Mouse (Mus musculus) kidney, embryonic 16.5 days (tissue): Measurements from ENCODE around the gene Cox8b. TPM values are rescaled to one million over a fixed set of nuclear protein-coding genes. Genes with fewer than 3 reads are reported as not detected.

ENCODE experiments used
- ATAC-seq: fragments of 200-750 bp; cut with Nextera tagmentation; 2 replicates; pipeline ENCODE4 v1.8.0; 2017; ENCODE audit warnings: moderate TSS enrichment; ENCODE audit not compliant: low FRiP score, low TSS enrichment
- H3K27ac ChIP-seq: fragments of 300-500 bp; sonication (generic); 2 replicates; pipeline ENCODE4 v1.5.1; 2014; ENCODE audit warnings: low read length
- H3K27me3 ChIP-seq: fragments of 300-500 bp; sonication (generic); 2 replicates; pipeline ENCODE4 v1.6.1; 2014; ENCODE audit warnings: low read length, control low read depth, mixed read lengths; ENCODE audit not compliant: insufficient read depth
- H3K36me3 ChIP-seq: fragments of 300-500 bp; sonication (generic); 2 replicates; pipeline ENCODE4 v1.6.1; 2014; ENCODE audit warnings: low read length, control low read depth, mixed read lengths; ENCODE audit not compliant: insufficient read depth
- H3K4me1 ChIP-seq: fragments of 300-500 bp; sonication (generic); 2 replicates; pipeline ENCODE4 v1.6.1; 2014; ENCODE audit warnings: low read length, control low read depth, mixed read lengths; ENCODE audit not compliant: insufficient read depth
- H3K4me2 ChIP-seq: fragments of 300-500 bp; sonication (generic); replicated peaks from 2 replicates; pipeline ENCODE4 v1.6.1; 2014; ENCODE audit warnings: low read depth, low read length
- H3K4me3 ChIP-seq: fragments of 300-500 bp; sonication (generic); 2 replicates; pipeline ENCODE4 v1.5.1; 2014; ENCODE audit warnings: mild to moderate bottlenecking, low read length
- H3K9ac ChIP-seq: fragments of 300-500 bp; sonication (generic); replicated peaks from 2 replicates; pipeline ENCODE4 v1.6.1; 2014; ENCODE audit warnings: low read length
- H3K9me3 ChIP-seq: fragments of 300-500 bp; sonication (generic); 2 replicates; pipeline ENCODE4 v1.6.1; 2016; ENCODE audit warnings: low read length, control low read depth
- WGBS: fragments of 180-500 bp; shearing (Covaris S2); extraction: QIAGEN DNeasy Blood & Tissue Kit; methylation state at CpG from one replicate; pipeline ENCODE4 v1.1.7; 2014; 5-methylcytosine and 5-hydroxymethylcytosine counted together
- polyA plus RNA-seq: library from polyadenylated mRNA; unstranded; fragments of >200 nt; fragmentation: Nextera tagmentation; extraction: Ambion mirVana; gene quantifications from 2 replicates; pipeline ENCODE4 v1.2.1, GENCODE M21; 2015

Cox8b gene
- polyA plus RNA-seq: 1.4 and 2.6 TPM in 2 replicates

GRCm38 (mm10) chr7:140900220-140900619 is at the start of gene Cox8b:
Cox8b (minus strand) TSS chr7:140900446.
- H3K4me3 ChIP-seq: no peak within 1 kb of the TSS
- H3K27ac ChIP-seq: no peak within 1 kb of the TSS
- H3K9ac ChIP-seq: no peak within 1 kb of the TSS; the same call in 1 of the 2 replicates
- H3K4me2 ChIP-seq: no peak within 1 kb of the TSS
- no peak for ATAC-seq
- H3K27me3 ChIP-seq: no peaks in the 10 kb centered on the region
- H3K9me3 ChIP-seq: no peaks in the 10 kb centered on the region
- peaks cover 31% of the 10 kb centered on the region for H3K36me3 ChIP-seq
- 51% methylated on average over 10 of the region's 10 CpGs for WGBS
- H3K4me1 ChIP-seq: peaks cover 4% of the 10 kb centered on the region; the same call in 1 of the 2 replicates

DNA sequence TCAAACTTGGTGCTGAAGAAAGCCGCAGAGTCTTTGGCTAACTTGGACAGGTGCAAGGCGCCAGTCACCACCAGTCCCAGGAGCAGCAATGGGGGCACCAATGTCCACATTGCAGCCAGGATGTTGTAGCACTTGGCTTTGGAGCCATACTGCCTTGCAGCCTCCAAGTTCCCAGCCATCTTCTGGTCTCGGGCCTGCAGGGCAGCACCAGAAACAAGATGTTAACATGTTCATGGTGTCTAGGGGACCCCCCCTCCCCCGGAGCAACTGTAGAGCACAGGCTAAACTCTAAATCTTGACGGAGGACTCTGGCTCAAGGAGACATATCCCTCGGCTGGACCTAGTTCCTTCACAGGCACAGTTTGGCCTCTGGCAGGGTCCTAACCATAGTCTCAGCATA is 49.0 kb upstream of the Cox8b start:
- peaks cover 34% of the 10 kb centered on the region for H3K36me3 ChIP-seq
- peaks cover 33% of the 10 kb centered on the region for H3K4me1 ChIP-seq
- no peak for ATAC-seq
- no peak overlapping the region for H3K9ac ChIP-seq
- H3K4me3 ChIP-seq: no peak overlapping the region
- H3K9me3 ChIP-seq: no peaks in the 10 kb centered on the region
- H3K4me2 ChIP-seq: no peak overlapping the region
- H3K27ac ChIP-seq: no peak overlapping the region
- 85% methylated on average over 6 of the region's 6 CpGs for WGBS
- no peaks in the 10 kb centered on the region for H3K27me3 ChIP-seq

DNA sequence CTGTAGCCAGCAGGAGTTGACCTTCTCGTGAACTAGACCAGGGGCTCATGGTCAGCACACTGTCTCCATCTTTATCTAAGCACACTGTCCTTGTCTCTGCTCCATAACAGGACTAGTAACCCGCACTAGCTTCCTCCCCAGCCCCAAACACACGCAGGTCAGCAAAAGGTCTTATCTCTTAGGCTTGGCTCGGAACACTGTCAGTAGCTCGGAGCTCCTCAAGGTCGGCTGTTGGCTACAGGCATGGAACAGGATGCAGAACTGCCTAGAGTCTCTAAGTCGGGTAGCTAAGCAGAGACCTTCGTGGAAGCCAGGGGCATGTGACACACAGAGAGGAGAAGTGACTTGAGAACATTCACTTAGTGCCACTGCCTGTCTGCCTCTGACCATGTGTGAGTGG is 47.9 kb upstream of the Cox8b start:
- H3K4me1 ChIP-seq: peaks cover 23% of the 10 kb centered on the region
- H3K9me3 ChIP-seq: no peaks in the 10 kb centered on the region
- no peaks in the 10 kb centered on the region for H3K27me3 ChIP-seq
- no peak overlapping the region for H3K9ac ChIP-seq
- no peak overlapping the region for H3K27ac ChIP-seq
- no peak for ATAC-seq
- peaks cover 34% of the 10 kb centered on the region for H3K36me3 ChIP-seq
- H3K4me3 ChIP-seq: no peak overlapping the region
- WGBS: 82% methylated on average over 8 of the region's 8 CpGs
- H3K4me2 ChIP-seq: no peak overlapping the region

DNA sequence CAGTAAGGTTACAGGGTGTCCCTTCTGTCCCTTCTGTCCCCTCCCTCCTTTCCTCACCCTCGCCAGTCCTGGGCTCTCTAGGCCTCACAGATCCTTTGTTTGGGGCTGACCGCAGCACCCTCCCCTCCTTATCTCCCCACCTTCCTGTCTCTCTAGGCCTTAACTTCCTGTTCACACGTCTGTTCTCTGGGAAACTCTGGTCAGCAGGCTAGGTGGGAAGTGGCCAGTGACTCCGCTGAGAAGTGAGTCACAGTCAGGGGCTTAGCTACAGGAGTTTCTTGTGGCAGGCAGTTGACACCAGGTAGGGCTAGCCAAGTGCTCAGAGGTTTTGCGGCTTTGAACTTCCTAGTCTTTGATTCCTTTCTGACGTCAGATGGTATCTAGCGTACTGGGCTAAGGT is 46.7 kb upstream of the Cox8b start:
- no peak overlapping the region for H3K4me3 ChIP-seq
- no peak overlapping the region for H3K4me2 ChIP-seq
- ATAC-seq: no peak
- no peaks in the 10 kb centered on the region for H3K27me3 ChIP-seq
- 59% methylated on average over 7 of the region's 7 CpGs for WGBS
- H3K9ac ChIP-seq: no peak overlapping the region
- H3K9me3 ChIP-seq: no peaks in the 10 kb centered on the region
- H3K36me3 ChIP-seq: peaks cover 34% of the 10 kb centered on the region
- peaks cover 33% of the 10 kb centered on the region for H3K4me1 ChIP-seq
- 0 out of 2 replicates have a peak overlapping the region, but pooled peaks have one; percentile 17 for H3K27ac ChIP-seq

DNA sequence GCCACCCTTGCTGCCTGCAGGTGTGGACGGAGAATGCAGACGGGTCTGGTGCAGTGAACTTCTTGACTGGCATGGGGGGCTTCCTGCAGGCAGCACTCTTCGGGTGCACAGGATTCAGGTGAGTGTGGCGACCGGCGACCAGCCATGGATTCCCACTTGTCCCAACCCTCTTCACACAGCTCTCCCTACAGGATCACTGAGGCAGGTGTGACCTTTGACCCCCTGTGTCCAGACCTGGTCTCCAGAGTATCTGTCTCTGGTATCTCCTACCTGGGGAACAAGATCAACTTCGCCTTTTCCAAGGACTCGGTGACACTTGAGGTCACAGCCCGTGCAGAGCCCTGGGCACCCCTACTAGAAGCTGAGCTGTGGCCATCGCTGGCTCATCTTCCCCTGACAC is 46.1 kb upstream of the Cox8b start:
- peaks cover 34% of the 10 kb centered on the region for H3K36me3 ChIP-seq
- no peak overlapping the region for H3K27ac ChIP-seq
- 92% methylated on average over 10 of the region's 10 CpGs for WGBS
- ATAC-seq: no peak
- no peak overlapping the region for H3K4me2 ChIP-seq
- no peak overlapping the region for H3K4me3 ChIP-seq
- H3K9ac ChIP-seq: no peak overlapping the region
- no peaks in the 10 kb centered on the region for H3K9me3 ChIP-seq
- no peaks in the 10 kb centered on the region for H3K27me3 ChIP-seq
- peaks cover 27% of the 10 kb centered on the region for H3K4me1 ChIP-seq

DNA sequence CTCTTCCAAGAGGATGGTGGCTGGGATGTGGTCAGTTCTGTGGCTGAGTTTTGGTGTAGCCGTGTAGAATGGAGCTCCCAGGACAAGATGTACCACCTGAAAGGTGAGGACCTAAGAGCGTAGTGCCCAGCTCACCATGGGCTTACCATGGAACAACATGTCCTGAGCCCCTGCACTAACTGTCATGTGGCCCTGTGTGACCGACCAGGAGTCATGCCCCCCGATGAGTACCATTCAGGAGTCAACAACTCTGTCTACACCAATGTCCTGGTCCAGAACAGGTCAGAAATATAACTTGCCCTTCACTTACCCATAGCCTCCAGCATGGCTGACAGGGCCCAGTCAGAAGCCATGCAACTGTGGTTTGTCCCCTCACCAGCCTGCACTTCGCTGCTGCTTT is 45.0 kb upstream of the Cox8b start:
- no peak overlapping the region for H3K4me3 ChIP-seq
- H3K27me3 ChIP-seq: no peaks in the 10 kb centered on the region
- no peaks in the 10 kb centered on the region for H3K9me3 ChIP-seq
- peaks cover 34% of the 10 kb centered on the region for H3K36me3 ChIP-seq
- no peak for ATAC-seq
- no peak overlapping the region for H3K9ac ChIP-seq
- WGBS: 92% methylated on average over 5 of the region's 5 CpGs
- no peak overlapping the region for H3K27ac ChIP-seq
- H3K4me1 ChIP-seq: peaks cover 21% of the 10 kb centered on the region
- no peak overlapping the region for H3K4me2 ChIP-seq

GRCm38 (mm10) chr7:140944236-140944635 is 44.0 kb upstream of the Cox8b start:
- no peak for ATAC-seq
- H3K9me3 ChIP-seq: no peaks in the 10 kb centered on the region
- H3K36me3 ChIP-seq: peaks cover 27% of the 10 kb centered on the region
- H3K4me2 ChIP-seq: no peak overlapping the region
- no peaks in the 10 kb centered on the region for H3K27me3 ChIP-seq
- 92% methylated on average over 7 of the region's 7 CpGs for WGBS
- no peak overlapping the region for H3K9ac ChIP-seq
- H3K27ac ChIP-seq: no peak overlapping the region
- no peak overlapping the region for H3K4me3 ChIP-seq
- peaks cover 24% of the 10 kb centered on the region; the same call in 1 of the 2 replicates for H3K4me1 ChIP-seq

DNA sequence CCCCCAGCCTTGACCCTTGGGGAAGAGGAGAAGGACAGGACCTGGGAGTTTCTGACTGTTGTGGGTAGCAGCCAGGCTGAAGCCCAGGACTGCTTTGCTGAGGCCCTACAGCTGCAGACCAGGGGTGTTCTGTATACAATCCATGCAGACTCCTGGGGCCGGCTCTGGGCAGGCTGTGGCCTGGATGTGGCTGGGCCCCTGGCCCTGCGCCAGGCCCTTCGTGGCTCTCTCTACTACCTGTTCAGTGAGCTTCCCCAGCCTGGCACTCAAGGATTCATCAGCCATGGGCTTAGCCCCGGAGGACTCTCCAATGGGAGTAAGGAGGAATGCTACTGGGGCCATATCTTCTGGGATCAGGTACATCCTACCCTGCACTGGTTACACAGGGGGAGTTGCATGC is 43.1 kb upstream of the Cox8b start:
- H3K36me3 ChIP-seq: peaks cover 18% of the 10 kb centered on the region
- no peak for ATAC-seq
- H3K9ac ChIP-seq: no peak overlapping the region
- H3K27ac ChIP-seq: no peak overlapping the region
- no peak overlapping the region for H3K4me2 ChIP-seq
- no peaks in the 10 kb centered on the region for H3K27me3 ChIP-seq
- H3K4me1 ChIP-seq: peaks cover 26% of the 10 kb centered on the region; the same call in 1 of the 2 replicates
- H3K9me3 ChIP-seq: no peaks in the 10 kb centered on the region
- no peak overlapping the region for H3K4me3 ChIP-seq
- 81% methylated on average over 4 of the region's 4 CpGs for WGBS

GRCm38 (mm10) chr7:140942811-140943210 is 42.6 kb upstream of the Cox8b start:
- H3K27me3 ChIP-seq: no peaks in the 10 kb centered on the region
- H3K4me1 ChIP-seq: peaks cover 26% of the 10 kb centered on the region; the same call in 1 of the 2 replicates
- H3K4me2 ChIP-seq: no peak overlapping the region
- no peaks in the 10 kb centered on the region for H3K9me3 ChIP-seq
- no peak overlapping the region for H3K27ac ChIP-seq
- H3K36me3 ChIP-seq: peaks cover 14% of the 10 kb centered on the region
- H3K9ac ChIP-seq: no peak overlapping the region
- H3K4me3 ChIP-seq: no peak overlapping the region
- 89% methylated on average over 10 of the region's 10 CpGs for WGBS
- no peak for ATAC-seq

- H3K9me3 ChIP-seq: no peaks in the 10 kb centered on the region
- no peaks in the 10 kb centered on the region for H3K27me3 ChIP-seq
- H3K4me3 ChIP-seq: peak overlapping the region; percentile 61
- peaks cover 26% of the 10 kb centered on the region; the same call in 1 of the 2 replicates for H3K4me1 ChIP-seq
- 0 out of 2 replicates have a peak, but pooled peaks have one; percentile 7 for ATAC-seq
- H3K9ac ChIP-seq: peak overlapping the region; percentile 80
- 48% methylated on average over 9 of the region's 9 CpGs for WGBS
- H3K36me3 ChIP-seq: peaks cover 10% of the 10 kb centered on the region; the same call in 1 of the 2 replicates
- peak overlapping the region; percentile 83 for H3K27ac ChIP-seq
- H3K4me2 ChIP-seq: peak overlapping the region; percentile 75
Observed at GRCm38 (mm10) chr7:140942341-140942740, 42.1 kb upstream of the Cox8b start.
